Mouse (Mus musculus) bone marrow macrophage, adult 2 months (primary cell): ENCODE measurements around the gene Btg1.

ENCODE experiments used
- CTCF ChIP-seq: IDR thresholded peaks from 2 replicates; pipeline ENCODE4 v1.5.1; 2012; ENCODE audit warnings: low read depth, mild to moderate bottlenecking, low read length, moderate library complexity
- POLR2A ChIP-seq: IDR thresholded peaks from 2 replicates; pipeline ENCODE4 v1.6.1; 2012; ENCODE audit warnings: mild to moderate bottlenecking, low read depth, low read length, borderline replicate concordance

DNA sequence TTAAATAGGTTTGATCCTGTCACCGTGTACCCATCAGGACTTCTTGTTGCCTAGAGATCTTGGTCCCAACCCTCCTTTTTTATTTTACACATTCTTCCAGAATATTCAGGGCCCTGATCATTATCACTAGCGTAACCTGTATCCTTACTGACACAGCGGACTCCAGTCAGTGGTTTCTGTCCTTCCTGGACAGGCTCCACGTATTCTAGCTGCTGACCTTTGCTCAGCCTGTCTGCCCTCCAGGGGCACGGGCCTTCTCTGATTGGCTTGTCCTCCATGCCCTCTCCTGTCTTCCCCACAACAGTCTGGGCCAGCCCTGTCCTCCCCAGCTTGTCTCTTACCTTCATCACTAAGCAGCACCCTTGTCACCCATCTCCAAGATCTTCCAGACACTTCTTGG lies 36.2 kb downstream of the Btg1 start:
- TF ChIP-seq POLR2A (no peak), CTCF (no peak)
